Mouse (Mus musculus): Measurements from ENCODE around the gene Cryba1. TPM values are rescaled to one million over a fixed set of nuclear protein-coding genes. Genes with fewer than 3 reads are reported as not detected.

Cryba1 gene
- polyA plus RNA-seq, 2 experiments from 2014 or later = not detected

DNA sequence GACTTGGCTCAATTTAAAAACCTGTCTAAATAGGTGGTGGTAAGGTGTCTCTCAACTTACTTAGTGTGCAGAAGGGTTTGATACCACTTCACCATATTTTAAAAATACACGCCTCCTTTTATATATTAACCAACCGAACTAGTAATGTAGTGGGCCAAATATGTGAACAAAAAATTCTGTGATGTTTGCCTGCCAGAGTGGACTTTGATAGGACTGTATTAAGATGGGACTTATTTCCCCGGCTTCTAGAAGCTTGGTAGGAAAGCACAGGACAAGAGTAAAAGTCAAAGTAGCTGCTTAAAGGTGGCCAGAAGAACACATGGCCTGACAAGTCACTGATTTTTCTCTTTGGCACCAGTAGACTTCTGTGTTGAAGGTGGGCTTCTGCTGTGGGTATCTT, 11.3 kb downstream of the Cryba1 start:
- ATAC-seq = no peak

DNA sequence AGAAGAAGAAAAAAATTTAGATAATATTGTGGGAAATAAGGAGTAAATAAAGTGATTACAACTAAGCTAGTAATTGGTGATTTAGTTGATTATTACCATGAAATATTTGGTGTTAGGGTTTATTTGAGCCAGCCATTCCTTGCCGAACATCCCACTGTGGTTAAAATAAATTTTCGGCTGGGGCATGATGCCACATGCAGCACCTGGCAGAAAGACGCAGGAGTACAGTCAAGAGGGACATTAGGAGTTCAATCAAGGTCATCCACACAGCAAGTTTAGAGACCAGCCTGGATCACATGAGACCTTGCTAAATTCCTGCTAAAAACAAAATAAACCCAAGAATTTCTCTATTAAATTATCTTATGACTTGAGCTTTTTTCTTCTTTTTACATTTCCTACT, 16.0 kb downstream of the Cryba1 start:
- ATAC-seq = no peak

DNA sequence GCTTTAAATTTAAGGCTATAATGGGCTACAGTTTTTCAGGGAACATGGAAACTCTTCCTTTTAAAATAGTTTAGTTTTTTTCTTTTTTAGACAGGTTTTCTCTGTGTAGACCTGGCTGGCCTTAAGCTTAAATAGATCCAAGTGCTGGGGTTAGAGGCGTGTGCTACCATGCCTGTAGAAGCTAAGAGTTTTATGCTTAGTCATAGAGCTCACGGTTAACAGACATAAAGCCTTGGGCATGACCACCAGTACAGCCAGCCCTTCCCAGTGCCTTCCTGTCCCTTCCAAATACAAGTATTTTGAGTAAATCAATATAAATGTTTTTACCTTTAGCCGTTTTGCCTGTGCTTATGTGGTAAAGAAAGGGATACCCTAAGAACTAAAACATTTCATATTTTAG, 19.2 kb downstream of the Cryba1 start:
- ATAC-seq = no peak

DNA sequence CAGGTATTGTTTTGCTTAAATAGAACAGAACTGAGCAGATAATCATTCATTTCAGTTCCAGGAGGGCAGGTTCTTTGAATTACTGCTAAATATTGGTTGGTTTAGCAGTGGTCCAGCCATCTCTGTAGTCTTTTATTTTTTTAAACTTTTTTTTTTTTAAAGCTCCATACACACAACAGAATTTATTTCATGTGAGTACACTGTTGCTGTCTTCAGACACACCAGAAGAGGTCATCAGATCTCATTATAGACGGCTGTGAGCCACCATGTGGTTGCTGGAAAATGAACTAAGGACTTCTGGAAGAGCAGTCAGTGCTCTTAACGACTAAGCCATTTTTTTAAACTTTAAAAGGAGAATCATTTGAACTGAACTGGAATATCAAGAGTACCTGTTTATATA, 27.9 kb downstream of the Cryba1 start:
- no peak for ATAC-seq

DNA sequence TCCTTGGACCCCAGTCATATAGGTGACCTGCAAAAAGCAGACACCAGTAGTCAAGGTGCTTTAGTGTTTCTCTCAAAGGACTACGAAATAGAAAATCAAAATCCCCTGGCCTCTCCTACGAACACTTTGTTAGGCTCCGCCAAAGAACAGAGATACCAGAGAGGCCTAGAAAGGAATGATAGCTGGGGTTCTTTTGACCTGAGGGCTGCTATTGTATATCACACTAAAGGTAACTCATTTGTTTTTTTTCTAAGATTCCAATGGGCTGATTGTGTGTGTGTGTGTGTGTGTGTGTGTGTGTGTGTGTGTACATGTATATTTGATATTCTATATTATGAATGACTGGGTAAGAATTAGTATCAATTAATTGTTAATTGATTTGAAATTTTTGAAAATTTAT, 32.1 kb downstream of the Cryba1 start:
- ATAC-seq = no peak

DNA sequence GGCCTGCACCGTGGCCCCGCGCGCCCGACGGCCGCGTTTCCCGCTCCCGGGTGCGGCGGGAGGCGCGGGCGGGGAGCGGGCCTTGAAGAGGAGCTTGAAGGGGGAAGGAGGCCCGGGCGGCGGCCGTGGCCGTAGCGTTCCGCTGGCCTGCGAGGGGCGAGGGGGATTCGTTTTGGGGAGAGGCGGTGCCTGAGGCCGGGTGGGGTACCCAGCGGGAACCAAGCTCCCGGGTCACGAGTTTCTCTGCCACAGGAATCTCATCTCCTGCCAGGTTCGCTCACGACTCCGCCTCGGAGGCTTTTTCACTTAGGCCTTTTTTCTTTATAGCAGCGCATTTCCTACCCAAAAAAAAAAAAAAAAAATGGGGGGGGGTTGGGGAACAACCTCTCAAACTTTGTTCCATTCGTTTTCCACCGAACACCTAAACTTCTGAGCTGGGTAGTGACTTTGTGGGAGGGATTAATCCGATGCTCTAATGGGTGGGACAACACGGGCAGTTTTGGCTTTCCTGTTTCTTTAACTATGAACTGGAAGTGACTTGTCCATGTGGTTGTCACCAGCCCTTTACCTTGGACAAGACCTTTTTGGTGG, 37.4 kb downstream of the Cryba1 start:
- ATAC-seq = no peak

DNA sequence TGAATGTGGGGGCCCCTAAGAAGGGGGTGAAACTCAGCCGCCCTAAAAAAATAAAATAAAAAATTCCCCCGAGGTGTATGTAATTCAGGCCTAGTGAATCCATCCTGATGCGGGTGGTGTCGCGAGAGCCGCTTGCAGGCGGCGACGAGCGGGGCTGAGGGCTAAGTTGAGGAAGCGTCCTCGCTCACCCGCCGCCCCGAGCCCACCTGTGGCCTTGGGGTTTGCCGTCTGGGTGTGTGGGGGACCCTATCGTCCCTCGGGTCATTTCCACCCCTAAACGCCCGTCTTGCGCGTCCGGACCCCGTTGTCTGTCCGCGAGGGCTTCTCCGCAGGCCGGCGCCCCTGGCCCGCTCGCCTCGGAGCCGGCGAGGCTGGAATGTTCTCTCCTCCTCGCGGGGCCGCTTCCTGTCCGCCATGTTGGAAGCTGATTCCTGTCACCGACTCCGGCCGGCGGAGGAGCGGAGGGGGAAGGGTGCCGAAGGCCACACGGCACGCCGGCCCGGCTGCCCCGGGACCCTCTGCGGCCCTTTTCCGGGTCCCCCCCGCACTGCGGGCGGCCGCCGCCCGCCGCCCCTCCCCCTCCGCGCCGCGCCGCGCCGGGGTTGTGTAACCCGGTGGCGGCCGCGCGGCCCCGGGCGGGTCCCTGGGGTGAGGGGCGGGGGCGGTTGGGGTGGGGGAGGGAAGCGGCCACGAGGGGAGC, 38.1 kb downstream of the Cryba1 start:
- ATAC-seq = no peak

DNA sequence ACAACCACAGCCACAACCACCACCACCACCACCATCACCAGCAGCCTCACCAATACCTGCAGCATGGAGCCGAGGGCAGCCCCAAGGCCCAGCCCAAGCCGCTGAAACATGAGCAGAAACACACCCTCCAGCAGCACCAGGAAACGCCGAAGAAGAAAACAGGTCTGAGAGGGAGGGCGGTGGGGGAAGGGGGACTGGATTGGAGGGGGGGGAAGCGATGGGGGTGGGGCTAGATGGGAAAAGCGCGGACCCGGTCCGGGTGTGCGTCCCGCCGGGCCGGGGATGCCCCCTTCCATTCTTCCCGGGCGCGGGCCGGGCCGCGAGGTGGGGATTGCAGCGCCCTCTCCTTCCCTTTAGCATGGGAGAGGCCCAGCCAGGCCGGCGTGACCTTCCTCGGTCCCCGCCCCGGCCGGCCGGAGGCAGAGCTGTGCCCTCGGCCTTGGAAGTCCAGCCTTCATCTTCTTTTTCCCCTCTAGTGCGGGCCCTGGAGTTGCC, 38.7 kb downstream of the Cryba1 start:
- ATAC-seq = peak; percentile 10

DNA sequence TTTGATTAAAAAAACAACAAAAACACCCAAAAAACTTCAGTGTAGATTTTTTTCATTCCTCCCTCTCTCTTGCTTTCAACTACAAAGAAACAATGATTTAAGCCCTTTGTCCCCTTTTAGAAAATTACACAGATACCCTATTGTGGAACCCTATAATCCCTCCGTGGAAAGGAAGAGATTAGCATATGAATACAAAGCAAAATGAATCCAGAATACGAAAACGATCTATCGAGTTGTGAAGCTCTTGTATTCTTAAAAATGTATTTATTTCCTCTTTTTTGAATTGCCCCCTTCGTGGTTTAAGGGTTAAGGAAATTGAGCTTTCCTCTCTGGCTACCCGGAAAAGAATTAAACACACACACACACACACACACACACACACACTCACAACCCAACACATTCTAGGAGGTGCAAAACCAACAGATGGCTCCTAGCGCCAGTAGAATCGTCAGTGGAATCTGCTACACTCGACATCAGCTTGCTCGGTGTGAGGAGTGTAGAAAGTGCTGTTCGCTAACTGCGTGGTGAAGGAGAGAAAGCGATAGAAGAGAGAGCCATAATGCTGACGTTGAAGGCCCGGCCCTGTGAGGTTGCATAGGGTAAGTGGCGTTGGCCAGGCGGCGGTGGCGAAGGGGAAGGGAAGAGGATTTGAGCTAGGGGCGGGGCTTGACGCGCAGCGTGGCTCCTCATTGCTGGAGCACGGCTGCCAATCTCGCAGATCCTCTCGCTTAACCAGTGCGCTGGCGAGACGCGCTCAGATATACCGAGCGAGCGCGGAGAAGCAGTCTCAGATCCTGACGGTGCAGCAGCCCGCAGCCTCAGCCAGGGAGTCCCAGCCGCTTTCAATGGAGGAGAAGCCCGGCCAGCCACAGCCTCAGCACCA, 39.5 kb downstream of the Cryba1 start, which contains the start of gene Nufip2:
TSS of gene Nufip2 (plus strand) at position 773 of the 883 bp plus-strand sequence.
- ATAC-seq = peak; percentile 97

DNA sequence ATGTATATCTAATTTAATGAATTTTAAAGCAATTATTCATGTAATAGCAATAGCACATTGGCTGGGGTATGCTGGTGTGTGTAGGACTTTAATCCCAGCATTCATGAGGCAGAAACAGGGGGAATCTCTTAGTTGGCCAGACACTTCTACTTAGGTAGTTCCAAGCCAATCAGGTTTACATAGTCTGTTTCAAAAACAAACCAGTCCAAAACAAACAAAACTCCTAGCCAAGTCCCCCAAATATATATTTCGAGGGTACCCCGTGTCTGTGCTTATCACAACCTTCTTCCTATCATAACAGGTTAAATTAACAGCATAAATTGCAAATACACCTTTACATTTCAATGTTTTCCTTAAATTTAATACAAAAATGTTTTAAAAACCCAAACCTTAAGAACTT, 40.2 kb downstream of the Cryba1 start:
- ATAC-seq = no peak

DNA sequence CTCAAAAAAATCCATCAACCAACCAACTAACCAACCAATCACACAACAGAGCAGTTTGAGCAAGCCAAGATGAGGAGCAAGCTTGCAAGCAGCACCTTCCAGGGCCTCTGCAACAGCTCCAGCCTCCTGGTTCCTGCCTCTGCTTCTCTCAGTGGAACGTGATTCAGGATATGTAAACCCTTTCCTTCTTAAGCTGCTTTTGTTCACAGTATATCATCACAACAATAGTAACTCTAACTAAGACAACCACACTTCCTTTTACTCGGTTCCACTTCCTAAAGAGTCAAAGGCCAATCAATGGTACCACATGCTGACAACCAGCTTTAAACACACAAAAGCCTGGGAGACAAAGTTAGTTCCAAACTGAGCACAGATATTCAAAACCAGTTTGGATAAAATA, 45.1 kb downstream of the Cryba1 start:
- ATAC-seq = no peak

DNA sequence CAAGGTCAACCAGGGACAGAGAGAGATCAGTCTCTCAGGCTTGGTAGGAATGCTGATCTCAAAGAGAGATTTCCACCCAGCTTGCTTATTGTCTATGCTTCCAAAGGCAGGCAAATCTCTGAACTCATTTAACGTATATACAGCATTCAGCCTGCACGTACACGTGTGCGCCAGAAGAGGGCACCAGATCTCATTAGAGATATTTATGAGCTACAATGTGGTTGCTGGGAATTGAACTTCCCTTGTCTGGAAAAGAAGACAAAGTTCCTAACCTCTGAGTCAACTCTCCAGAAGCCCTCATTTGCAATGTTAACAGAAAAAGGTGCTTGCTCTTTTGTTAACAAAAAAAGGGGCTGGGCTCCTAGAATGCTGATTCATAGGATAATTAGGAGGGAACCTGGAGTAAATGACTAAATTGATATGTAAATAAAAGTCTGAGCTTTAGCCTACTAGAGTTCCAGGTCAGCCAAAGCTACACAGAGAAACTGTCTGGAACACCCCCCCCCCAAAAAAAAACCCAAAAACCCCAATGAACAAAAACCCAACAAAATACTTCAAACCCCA, 51.6 kb downstream of the Cryba1 start:
- no peak for ATAC-seq

DNA sequence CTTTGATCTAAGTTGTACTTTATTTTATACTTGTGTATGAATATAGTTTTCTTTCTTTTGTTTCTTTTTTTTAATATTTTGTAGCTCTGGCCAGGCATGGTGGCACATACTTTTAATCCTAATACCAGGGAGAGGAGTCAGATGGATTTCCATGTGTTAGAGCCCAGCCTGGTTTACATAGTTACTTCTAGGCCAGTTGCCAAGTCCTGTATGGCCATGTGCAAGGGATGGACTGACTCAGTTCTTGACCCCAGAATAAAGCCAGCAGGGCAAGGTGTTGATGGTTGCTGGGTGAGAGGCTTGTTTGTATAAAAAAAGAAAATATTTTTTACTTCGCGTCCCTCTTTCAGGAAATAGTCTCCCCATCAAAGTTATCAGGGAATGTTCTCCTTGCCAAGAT, 52.3 kb downstream of the Cryba1 start:
- ATAC-seq = no peak

Other genes with a start within 250 kb of the Cryba1 start
- 1 to 10 TPM; 1.3 to 1.4 TPM for gene Ankrd13b, start 235.6 kb downstream of the Cryba1 start, polyA plus RNA-seq (2017; shearing (Covaris generic))
- gene Git1, start 231.7 kb downstream of the Cryba1 start, polyA plus RNA-seq (2017; shearing (Covaris generic)) = 10 to 100 TPM in 1 of 2 experiments, 1 to 10 TPM in 1; 9.6 to 10.9 TPM
- gene Abhd15, start 210.2 kb downstream of the Cryba1 start, polyA plus RNA-seq (2017; shearing (Covaris generic)) = 1 to 10 TPM; 2.0 to 3.7 TPM
- 1 to 10 TPM; 5.9 to 8.5 TPM for gene Trp53i13, start 209.3 kb downstream of the Cryba1 start, polyA plus RNA-seq (2017; shearing (Covaris generic))
- under 1 TPM; 0.48 to 0.58 TPM for gene Gm10392, start 206.1 kb downstream of the Cryba1 start, polyA plus RNA-seq (2017; shearing (Covaris generic))
- 10 to 100 TPM; 17.3 to 23.1 TPM for gene Taok1, start 117.5 kb downstream of the Cryba1 start, polyA plus RNA-seq (2017; shearing (Covaris generic))
- 10 to 100 TPM; 20.4 to 21.6 TPM for gene Nufip2, start 39.1 kb downstream of the Cryba1 start, polyA plus RNA-seq (2017; shearing (Covaris generic))
- 10 to 100 TPM; 21.4 to 28.9 TPM for gene Myo18a, start 38.0 kb upstream of the Cryba1 start, polyA plus RNA-seq (2017; shearing (Covaris generic))
- gene Gm10277, start 62.5 kb upstream of the Cryba1 start, polyA plus RNA-seq (2017; shearing (Covaris generic)) = under 1 TPM; 0.32 to 0.34 TPM
- 1 to 10 TPM in 1 of 2 experiments, under 1 TPM in 1; 0.19 to 2.2 TPM for gene Pipox, start 168.8 kb upstream of the Cryba1 start, polyA plus RNA-seq (2017; shearing (Covaris generic))
- not detected for gene Sez6, start 205.5 kb upstream of the Cryba1 start, polyA plus RNA-seq (2017; shearing (Covaris generic))